Mouse (Mus musculus) megakaryocyte progenitor cell, adult 5-6 weeks (primary cell): ENCODE data around the gene Gja5. TPM values are rescaled to one million over a fixed set of nuclear protein-coding genes. Genes with fewer than 3 reads are reported as not detected.
"Not testable (repeated sequence)": the region's sequence is repeated elsewhere in the genome, so short reads cannot be mapped to it uniquely, and the experiment has no call there.

ENCODE experiments used
- ATAC-seq: replicated peaks from 2 replicates; pipeline ENCODE4 v1.8.0; 2016; ENCODE audit warnings: mild to moderate bottlenecking, moderate TSS enrichment, inconsistent platforms; ENCODE audit not compliant: poor library complexity
- total RNA-seq, 2 experiments: library from RNA; stranded (forward) in 1 of 2; stranded (reverse) in 1 of 2; fragments of 157-497, 149-512 nt in 1 of 2; fragments of 200-1000 nt in 1 of 2; gene quantifications; 2 replicates each; pipeline versions ENCODE4 v1.2.3 to v1.2.4; 2015 to 2017

Gja5 gene
- total RNA-seq, 2 experiments from 2014 or later: not detected

DNA sequence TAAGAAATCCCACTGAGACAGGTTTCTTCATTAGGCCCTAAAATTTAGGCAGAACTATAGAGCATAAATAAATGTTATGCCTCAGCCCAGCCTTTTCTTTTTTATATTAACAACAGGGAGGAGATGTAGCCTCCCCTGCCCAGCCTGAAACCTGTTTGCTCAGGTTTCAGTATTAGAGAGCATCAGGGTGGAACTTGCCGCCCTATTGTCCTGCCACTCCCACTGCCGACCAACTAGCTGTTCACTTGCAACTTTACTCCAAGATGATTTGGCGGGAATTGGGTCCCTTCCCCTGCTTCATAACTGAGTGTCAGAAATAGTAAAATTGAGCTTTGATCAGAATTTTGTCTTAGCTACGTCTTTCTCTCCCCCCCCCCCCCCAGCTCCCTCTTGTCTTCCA lies 192.2 kb downstream of the Gja5 start:
- not testable (repeated sequence) for ATAC-seq

- no peak for ATAC-seq
Measured at GRCm38 (mm10) chr3:97100784-97101641, 196.5 kb downstream of the Gja5 start.

DNA sequence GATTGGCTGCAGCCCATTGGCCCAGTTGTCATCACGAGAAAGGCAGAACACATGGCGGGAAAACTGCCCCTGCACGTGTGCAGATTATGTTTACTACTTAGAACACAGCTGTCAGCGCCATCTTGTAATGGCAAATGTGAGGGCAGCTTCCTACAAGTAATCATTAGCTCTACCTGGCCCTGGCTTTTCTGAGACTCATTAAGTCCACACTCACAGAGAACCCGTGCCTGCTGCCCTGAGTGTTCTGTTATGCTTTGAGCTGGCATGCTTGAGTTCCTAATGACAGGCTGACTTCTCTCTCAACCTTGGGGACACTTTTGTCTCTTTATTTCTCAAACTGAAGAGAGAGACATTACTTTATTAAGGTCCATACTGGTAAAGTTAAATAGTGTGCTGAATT lies 199.5 kb downstream of the Gja5 start:
- not testable (repeated sequence) for ATAC-seq

- no peak for ATAC-seq
Measured at GRCm38 (mm10) chr3:97104696-97105430, 200.4 kb downstream of the Gja5 start.

DNA sequence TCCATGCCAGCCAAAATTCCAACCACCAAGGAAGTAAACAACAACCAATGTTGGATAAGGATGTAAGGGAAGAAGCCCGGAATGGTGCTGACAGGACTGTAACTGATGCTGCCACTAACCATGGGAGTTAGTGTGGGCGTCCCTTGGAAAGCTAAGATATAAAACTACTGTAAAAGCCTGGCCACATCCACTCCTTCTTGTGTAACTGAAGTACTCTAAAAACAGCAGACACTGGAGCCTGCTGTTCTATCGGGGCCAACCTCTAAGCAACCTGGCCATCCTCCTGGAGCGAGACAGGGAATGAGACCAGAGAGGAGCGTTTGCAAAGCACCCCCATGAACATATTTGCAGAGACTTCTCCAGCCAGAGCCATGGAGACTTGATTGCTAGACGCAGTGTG lies 213.0 kb downstream of the Gja5 start:
- ATAC-seq: no peak

- ATAC-seq: no peak
Measured at GRCm38 (mm10) chr3:97118313-97118712, 213.8 kb downstream of the Gja5 start.

DNA sequence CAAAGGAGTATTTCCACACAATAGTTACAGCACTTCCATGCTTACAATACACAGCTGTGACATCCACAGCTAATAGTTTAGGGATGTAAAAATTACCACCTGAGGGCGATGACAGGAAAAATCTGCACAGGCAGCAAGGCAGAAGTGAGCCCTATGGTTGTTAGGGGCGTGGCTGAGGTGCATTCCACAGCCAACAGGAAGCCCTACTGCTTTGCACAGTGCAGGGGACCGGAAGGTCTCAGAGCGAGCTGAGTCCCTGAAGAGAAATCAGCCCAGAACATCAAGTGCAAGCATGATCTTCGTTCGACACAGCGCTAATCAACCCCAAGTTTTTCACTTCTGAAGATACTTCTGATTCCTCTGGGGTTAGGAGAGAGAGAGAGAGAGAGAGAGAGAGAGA lies 219.7 kb downstream of the Gja5 start:
- ATAC-seq: peak; percentile 97

Other genes starting within 250 kb of the Gja5 start
- not detected in 2 replicates for gene Ankrd35, start 234.6 kb upstream of the Gja5 start, total RNA-seq (2015)
- not detected in 2 replicates for gene Ankrd35, start 234.6 kb upstream of the Gja5 start, total RNA-seq (2017)
- gene Pias3, start 208.3 kb upstream of the Gja5 start, total RNA-seq (2015): 4.0 and 8.1 TPM in 2 replicates
- gene Pias3, start 208.3 kb upstream of the Gja5 start, total RNA-seq (2017): 2.6 and 6.7 TPM in 2 replicates
- gene Nudt17, start 196.1 kb upstream of the Gja5 start, total RNA-seq (2015): 0.59 TPM in 1 of 2 replicates, not detected in the other
- gene Nudt17, start 196.1 kb upstream of the Gja5 start, total RNA-seq (2017): not detected in 2 replicates
- gene Polr3c, start 177.1 kb upstream of the Gja5 start, total RNA-seq (2015): 31.2 and 35.2 TPM in 2 replicates
- 19.8 and 27.7 TPM in 2 replicates for gene Polr3c, start 177.1 kb upstream of the Gja5 start, total RNA-seq (2017)
- 71.4 and 76.5 TPM in 2 replicates for gene Rnf115, start 177.0 kb upstream of the Gja5 start, total RNA-seq (2015)
- 70.7 and 81.6 TPM in 2 replicates for gene Rnf115, start 177.0 kb upstream of the Gja5 start, total RNA-seq (2017)
- not detected in 2 replicates for gene Pdzk1, start 75.4 kb upstream of the Gja5 start, total RNA-seq (2015)
- not detected in 2 replicates for gene Pdzk1, start 75.4 kb upstream of the Gja5 start, total RNA-seq (2017)
- 0.98 and 2.1 TPM in 2 replicates for gene Cd160, start 75.3 kb upstream of the Gja5 start, total RNA-seq (2015)
- 0.57 TPM in 1 of 2 replicates, not detected in the other for gene Cd160, start 75.3 kb upstream of the Gja5 start, total RNA-seq (2017)
- gene Gpr89, start 653 bp downstream of the Gja5 start, total RNA-seq (2015): 17.4 and 29.7 TPM in 2 replicates
- 20.0 and 32.5 TPM in 2 replicates for gene Gpr89, start 653 bp downstream of the Gja5 start, total RNA-seq (2017)
- not detected in 2 replicates for gene Gja8, start 21.3 kb downstream of the Gja5 start, total RNA-seq (2015)
- gene Gja8, start 21.3 kb downstream of the Gja5 start, total RNA-seq (2017): not detected in 2 replicates